Mouse (Mus musculus): ENCODE data around the gene Sbf2. TPM values are rescaled to one million over a fixed set of nuclear protein-coding genes. Genes with fewer than 3 reads are reported as not detected.

The Sbf2 gene
- polyA plus RNA-seq (2012; rRNA removed; ENCODE audit: low replicate concordance), result 5.8 and 7.7 TPM in 2 replicates

DNA sequence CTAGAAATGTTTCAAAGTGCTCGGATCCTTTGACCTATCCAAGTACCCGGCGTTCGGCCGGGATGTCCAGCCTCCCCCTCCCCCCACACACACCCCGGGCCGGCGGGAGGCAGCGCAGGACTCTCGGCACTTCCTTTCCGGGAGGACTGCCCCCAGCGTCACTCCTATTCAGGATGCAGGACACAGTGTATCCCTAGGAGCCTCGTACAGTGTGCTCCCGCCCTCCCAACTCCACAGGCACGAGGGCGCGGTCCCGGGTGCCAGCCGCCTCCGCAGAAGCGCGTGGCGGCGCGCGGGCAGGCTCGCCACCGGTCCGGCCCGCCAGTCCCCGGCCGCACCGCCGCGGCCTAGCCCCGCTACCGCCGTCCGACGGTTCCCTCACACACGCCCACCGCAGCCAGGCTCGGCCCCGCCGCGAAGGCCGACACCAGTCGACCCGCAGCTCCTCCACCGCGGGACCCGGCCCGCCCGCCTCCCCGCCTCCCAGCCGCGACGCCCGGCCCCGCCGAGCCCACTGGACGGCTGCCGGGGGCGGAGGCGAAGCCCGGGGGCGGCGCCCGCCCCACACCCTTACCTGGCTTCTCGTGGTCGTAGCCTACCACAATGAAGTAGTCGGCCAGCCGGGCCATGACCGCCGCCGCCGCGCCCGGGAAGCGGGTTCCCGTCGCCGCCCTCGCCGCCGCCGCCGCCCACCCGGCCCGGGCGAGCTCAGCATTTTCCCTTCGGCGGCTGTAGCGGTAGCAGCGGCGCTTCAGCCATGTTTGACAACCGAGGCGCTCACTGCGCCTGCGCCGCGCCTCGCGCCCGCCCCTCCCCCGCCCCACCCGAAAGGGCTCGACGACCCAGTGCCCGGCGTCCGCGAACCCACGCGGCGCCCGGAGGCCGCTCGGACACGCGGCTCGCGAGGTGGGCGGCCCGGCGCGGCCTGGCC is at the start of gene Sbf2:
Sbf2 (minus strand) TSS at position 790 of the 931 bp plus-strand sequence.

DNA sequence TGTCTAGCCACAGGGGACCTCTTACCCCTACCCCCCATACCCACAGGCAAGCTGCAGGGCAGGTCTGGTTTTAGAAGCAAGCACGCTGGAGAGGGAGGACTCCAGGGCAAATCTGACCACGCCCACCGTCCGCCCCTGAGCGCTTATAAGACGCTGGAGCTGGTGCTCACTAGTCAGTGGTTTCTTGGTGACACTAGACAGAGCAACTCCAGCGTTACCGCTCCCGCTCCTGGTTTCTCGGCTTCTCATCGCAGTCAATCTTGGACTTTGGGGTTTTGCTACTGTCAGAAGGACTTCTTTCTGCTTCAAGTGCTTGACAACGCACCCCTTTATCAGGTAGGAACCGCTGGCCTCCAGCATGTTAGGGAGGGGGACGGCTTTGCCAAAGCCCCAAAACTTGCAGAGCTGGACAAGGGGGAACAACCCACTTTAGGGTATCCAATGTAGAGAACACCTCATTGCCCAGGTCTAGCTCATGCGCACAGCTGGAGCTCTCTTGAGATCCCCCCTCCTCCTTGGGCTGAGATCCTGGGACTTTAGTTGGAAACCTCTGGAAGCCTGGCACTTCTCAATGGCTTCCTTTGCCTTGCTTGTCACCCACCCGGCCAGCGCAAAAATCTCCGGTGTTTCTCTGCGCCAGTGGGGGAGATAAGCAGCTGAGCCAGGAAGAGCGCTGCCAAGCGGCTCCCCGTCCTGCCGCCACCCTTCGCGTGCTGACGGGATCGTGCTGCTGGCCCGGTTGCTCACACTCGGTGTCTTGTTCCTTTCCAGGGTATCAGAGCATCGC is 13.0 kb upstream of the Sbf2 start, which contains the start of gene Adm:
Adm (plus strand) TSS at position 176 of the 787 bp plus-strand sequence.

Other genes starting within 250 kb of the Sbf2 start
- gene Adm, start 12.7 kb upstream of the Sbf2 start, polyA plus RNA-seq (2012; rRNA removed; ENCODE audit: low replicate concordance), result 2.9 TPM in 2 replicates
- gene Ampd3, start 153.3 kb upstream of the Sbf2 start, polyA plus RNA-seq (2012; rRNA removed; ENCODE audit: low replicate concordance), result 4.4 and 7.8 TPM in 2 replicates
- 7.7 and 8.3 TPM in 2 replicates for gene Rnf141, start 229.5 kb upstream of the Sbf2 start, polyA plus RNA-seq (2012; rRNA removed; ENCODE audit: low replicate concordance)
- 2.6 and 6.2 TPM in 2 replicates for gene Lyve1, start 248.3 kb upstream of the Sbf2 start, polyA plus RNA-seq (2012; rRNA removed; ENCODE audit: low replicate concordance)

All from duodenum, adult 2 months (tissue).